Mouse (Mus musculus) ES-E14 (cell line): ENCODE results near the gene Ankrd6.

Experiments
- CHD2 ChIP-seq: IDR thresholded peaks from 2 replicates; pipeline ENCODE4 v1.6.1; 2014; ENCODE audit warnings: mild to moderate bottlenecking, low read depth, low read length, inconsistent platforms
- HCFC1 ChIP-seq: IDR thresholded peaks from 2 replicates; pipeline ENCODE4 v1.6.1; 2012; ENCODE audit warnings: low read length, inconsistent platforms, borderline replicate concordance; ENCODE audit not compliant: insufficient read depth
- MAFK ChIP-seq: IDR thresholded peaks from 2 replicates; pipeline ENCODE4 v1.6.1; 2014; ENCODE audit warnings: mild to moderate bottlenecking, low read depth, low read length, inconsistent platforms; ENCODE audit not compliant: insufficient read depth
- ZC3H11A ChIP-seq: IDR thresholded peaks from 2 replicates; pipeline ENCODE4 v1.6.1; 2012; ENCODE audit warnings: low read depth, mild to moderate bottlenecking, inconsistent platforms, low read length, borderline replicate concordance

DNA sequence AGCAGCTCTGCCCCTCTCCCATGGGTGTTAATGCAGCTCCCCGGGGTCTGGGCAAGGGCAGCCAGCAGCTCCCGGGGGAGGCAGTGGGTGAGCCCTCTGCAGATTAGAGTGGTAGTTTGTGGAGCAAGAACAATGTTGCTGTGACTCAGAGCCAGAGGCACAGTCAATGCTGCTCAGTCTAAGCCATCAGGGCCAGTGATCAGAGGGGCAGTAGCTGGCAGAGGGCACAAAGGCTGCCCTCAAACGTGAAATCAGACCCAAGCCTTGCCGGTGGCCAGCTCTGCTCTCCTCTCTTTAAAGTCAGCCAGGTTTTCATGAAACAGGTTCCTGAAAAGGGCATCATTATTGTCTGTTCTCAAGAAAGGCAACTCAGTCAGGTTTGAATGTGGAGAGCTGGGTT, 11.1 kb downstream of the Ankrd6 start:
- TF ChIP-seq MAFK (no peak), CHD2 (no peak), HCFC1 (no peak), ZC3H11A (no peak)
